Mouse (Mus musculus) 3T3-L1 (cell line): ENCODE measurements at regions not wholly inside any gene's neighbourhood (a gene's known extent, or its start where the extent isn't known, plus 50 kb on each side); places are given as distances from the start of the nearest gene placed in this dataset.
"Not testable (repeated sequence)": the region's sequence is repeated elsewhere in the genome, so short reads cannot be mapped to it uniquely, and the experiment has no call there.

ENCODE experiments used
- DNase-seq: peaks from one replicate; pipeline ENCODE4 v3.0.0-alpha.2; 2015; ENCODE audit warnings: low read depth, low spot score

- no peak for DNase-seq
These were observed 1939.3 kb downstream of the 9330182O14Rik start for GRCm38 (mm10) chr15:42073486-42073885.

DNA sequence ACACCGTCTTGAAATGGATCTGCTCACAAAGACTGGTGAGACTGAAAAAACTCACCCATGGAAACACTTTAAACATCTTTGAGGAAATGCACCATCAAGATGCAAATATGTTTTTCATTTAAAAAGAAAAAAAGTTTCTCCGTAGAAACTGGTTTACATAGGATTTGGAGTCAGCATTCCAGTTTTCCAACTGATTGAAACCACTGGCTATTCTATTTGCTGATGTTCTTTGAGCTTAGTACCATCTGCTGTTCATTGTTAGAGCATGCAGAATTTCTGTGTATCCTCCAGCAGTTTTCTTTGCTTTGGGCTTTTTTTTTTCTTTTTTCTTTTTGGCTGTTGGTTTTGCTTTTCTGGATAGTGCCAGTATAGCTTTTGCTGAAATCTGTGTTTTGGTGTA is 1948.3 kb downstream of the 9330182O14Rik start:
- no peak for DNase-seq

DNA sequence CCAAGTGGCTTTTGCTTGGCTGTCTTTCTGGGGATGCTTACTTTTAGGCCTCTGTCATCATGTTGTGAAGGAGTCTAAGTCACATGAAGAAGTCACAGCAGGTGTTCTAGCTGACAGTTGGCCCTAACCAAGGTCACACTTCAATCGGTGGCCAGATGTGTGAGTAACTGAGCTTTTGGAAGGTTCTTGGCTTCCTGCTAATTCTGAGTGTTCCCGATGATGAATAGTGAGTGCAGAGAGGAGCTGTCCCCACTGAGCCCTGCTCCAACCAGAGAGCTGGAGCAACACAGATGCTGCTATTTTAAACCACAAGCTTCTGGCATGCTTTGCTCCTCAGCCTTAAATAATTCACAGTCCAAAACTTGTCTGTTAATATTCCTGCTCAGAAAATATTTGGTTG is 1966.6 kb downstream of the 9330182O14Rik start:
- DNase-seq: peak; percentile 51

- peak; percentile 47 for DNase-seq
These were observed 1970.7 kb downstream of the 9330182O14Rik start for GRCm38 (mm10) chr15:42104816-42105215.

DNA sequence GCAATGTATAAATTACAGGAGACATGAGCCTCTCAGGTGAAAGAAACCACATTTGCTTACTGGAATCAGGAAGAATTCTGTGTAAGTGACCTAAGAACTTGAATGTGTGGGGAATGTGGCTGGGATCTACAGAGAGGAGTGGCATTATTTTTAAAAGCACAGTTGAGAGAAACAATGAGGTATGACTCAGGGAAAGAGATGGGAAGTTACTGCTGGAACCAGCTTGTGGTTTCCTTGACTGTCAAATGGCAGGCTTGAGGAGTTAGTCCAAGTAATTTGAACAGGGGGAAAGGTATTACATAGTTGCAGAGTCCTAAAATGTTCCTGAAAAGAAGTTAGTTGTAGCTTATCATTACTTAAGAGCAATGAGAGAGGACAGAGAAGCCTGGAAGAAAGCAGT is 1972.9 kb downstream of the 9330182O14Rik start:
- peak; percentile 76 for DNase-seq

- DNase-seq: no peak
These were observed 1977.6 kb downstream of the 9330182O14Rik start for GRCm38 (mm10) chr15:42111811-42112210.

- no peak for DNase-seq
These were observed 1993.3 kb downstream of the 9330182O14Rik start for GRCm38 (mm10) chr15:42127471-42127870.

GRCm38 (mm10) chr15:42128976-42129375 is 1994.8 kb downstream of the 9330182O14Rik start:
- DNase-seq: no peak

- no peak for DNase-seq
These were observed 2032.4 kb downstream of the 9330182O14Rik start for GRCm38 (mm10) chr15:42166546-42166945.

- not testable (repeated sequence) for DNase-seq
These were observed 2043.6 kb downstream of the 9330182O14Rik start for GRCm38 (mm10) chr15:42177766-42178165.

- DNase-seq: peak; percentile 70
These were observed 2073.2 kb downstream of the 9330182O14Rik start for GRCm38 (mm10) chr15:42207187-42207846.

- no peak for DNase-seq
These were observed 2085.3 kb downstream of the 9330182O14Rik start for GRCm38 (mm10) chr15:42219496-42219895.

DNA sequence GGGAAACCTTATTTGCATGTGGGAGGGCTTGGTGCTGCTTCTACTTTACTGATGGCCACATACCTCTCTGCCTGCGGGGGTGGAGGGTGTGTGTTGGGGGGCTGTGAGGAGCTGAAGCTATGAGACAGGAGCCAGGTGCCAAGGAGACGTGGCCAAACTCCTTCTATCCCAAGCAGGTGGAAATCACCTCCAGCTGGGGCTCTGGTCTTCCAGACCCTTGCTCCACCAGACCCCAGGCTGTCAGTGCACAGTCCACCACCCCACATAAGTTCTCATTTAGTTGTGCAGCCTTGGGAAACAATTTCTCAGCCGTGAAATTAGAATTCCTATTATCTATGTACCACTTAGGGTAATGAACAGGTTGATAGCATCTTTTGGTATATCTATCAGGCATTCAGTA is 2085.8 kb downstream of the 9330182O14Rik start:
- no peak for DNase-seq

GRCm38 (mm10) chr15:42225006-42225405 is 2090.8 kb downstream of the 9330182O14Rik start:
- DNase-seq: peak; percentile 52

GRCm38 (mm10) chr15:42231692-42232091 is 2097.5 kb downstream of the 9330182O14Rik start:
- no peak for DNase-seq

DNA sequence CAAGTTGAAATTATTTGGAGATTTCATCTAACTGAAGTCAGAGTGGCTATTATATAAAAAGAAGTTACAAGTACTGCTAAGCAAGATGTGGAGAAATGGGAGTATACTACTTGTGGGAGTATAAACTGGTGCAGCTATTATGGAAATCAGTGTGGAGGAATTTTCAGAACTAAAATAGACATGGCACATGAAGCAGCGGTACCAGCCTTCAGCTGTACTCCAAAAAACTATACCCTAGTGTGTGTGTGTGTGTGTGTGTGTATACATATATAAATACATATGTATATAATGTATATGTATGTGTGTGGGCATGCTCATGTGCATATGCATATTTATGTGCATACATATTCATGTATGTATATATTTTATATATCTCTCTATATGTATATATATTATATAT is 2112.6 kb downstream of the 9330182O14Rik start:
- no peak for DNase-seq

GRCm38 (mm10) chr15:42252730-42253330 is 2118.7 kb downstream of the 9330182O14Rik start:
- peak; percentile 9 for DNase-seq

DNA sequence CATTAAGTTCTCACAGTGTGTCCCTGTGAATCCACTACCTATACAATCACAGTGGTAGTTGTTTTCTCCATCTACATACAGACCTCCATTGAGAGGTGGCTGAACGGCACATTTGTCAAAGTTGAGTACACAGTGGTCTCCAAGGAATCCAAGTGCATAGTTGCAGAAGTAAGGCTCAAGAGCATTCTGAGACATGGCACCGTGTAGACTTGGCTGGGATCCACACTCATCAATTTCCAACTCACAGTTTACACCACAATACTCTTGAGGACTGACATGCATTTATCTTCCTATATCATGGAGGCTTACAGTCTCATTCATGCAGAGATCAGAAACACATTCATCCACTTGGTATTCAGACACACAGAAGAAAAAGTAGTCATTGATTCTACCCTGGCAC is 2122.2 kb downstream of the 9330182O14Rik start:
- DNase-seq: peak; percentile 16

DNA sequence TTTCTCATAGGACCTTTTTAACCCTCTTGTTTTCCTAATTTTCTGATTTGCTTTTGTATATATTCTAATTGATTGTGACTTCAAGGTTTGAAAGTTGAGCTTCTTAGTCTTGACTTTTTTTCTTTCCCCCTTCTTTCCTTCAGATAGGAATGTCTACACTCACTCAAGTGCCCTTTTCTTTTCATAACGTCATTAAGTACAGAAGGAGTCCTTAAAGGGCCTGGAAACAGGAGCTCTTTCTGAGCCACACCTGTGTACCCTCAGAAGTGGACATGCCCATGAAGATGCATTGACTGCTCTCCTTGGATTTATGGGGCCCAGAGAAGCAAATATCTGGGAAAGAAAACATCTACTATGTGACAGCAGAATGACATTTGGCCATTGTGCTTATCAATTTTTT is 2141.0 kb downstream of the 9330182O14Rik start:
- no peak for DNase-seq

GRCm38 (mm10) chr15:42277247-42277646 is 2143.1 kb downstream of the 9330182O14Rik start:
- DNase-seq: no peak

- no peak for DNase-seq
These were observed 2146.6 kb downstream of the 9330182O14Rik start for GRCm38 (mm10) chr15:42280810-42281209.

DNA sequence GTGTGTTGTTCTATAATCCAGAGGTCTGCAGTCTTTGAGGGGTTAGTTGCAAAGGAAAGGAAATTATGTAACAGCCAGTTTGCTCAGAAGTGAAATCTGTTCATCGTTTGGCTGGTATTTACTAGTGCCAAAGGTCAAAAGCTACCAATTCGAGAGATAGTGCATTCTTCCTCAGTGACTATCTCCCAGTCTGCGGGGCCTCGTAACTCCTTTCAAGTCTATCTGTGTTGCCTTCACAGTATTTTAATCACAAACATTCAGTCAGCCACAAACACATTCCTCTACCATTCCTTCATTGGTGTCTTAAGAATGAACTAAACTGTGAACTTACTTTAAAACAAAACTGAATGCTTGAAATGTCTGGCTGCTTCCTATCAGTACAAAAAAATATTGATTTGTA is 2162.2 kb downstream of the 9330182O14Rik start:
- DNase-seq: peak; percentile 71

- DNase-seq: peak; percentile 13
These were observed 2163.3 kb downstream of the 9330182O14Rik start for GRCm38 (mm10) chr15:42297430-42297829.
